Mouse (Mus musculus): ENCODE measurements around the gene Nr2e1. TPM values are rescaled to one million over a fixed set of nuclear protein-coding genes. Genes with fewer than 3 reads are reported as not detected.
A peak's percentile ranks its signal among the peaks of the same experiment; 100 is the strongest.

Gene Nr2e1
- total RNA-seq (2021), result not detected

DNA sequence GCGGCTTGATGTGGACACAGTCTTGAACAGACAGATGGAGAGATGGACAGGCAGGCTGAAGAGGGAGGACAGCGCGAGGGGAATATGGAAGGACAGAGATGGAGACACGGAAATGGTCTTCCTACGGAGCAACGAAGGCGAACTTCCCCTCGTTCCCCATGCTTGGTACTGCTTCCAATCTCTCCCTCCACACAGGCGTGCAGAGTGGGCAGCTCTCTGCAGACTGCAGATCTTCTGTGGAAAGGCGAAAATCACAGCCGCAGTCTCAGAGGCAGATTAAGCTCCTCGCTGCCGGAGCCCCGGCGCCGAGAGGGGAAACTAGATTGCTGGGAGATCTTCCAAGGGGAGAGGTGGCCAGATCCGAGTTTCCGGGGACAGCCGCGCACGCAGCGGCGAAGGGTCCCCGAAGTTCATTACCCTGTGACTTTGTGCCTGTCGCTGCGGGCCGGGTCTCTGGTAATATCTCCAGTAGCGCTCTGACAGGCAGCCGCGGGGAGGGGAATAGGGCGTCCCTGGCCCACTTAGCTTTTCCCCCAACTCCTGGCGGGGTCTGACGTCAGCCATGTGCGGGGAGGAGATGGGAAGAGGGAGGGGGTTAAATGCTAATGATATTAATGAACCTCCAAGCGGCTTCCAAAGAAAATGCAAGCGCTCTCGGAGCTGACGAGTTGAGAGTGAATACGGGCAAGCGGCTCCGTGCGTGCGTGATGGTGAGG lies at the start of gene Nr2e1, which contains the start of gene Ostm1:
Gene Nr2e1 (minus strand): TSS at position 476 of the 716 bp plus-strand sequence.
Gene Ostm1 (plus strand): TSS at position 666 of the 716 bp plus-strand sequence.
- no peak for DNase-seq

DNA sequence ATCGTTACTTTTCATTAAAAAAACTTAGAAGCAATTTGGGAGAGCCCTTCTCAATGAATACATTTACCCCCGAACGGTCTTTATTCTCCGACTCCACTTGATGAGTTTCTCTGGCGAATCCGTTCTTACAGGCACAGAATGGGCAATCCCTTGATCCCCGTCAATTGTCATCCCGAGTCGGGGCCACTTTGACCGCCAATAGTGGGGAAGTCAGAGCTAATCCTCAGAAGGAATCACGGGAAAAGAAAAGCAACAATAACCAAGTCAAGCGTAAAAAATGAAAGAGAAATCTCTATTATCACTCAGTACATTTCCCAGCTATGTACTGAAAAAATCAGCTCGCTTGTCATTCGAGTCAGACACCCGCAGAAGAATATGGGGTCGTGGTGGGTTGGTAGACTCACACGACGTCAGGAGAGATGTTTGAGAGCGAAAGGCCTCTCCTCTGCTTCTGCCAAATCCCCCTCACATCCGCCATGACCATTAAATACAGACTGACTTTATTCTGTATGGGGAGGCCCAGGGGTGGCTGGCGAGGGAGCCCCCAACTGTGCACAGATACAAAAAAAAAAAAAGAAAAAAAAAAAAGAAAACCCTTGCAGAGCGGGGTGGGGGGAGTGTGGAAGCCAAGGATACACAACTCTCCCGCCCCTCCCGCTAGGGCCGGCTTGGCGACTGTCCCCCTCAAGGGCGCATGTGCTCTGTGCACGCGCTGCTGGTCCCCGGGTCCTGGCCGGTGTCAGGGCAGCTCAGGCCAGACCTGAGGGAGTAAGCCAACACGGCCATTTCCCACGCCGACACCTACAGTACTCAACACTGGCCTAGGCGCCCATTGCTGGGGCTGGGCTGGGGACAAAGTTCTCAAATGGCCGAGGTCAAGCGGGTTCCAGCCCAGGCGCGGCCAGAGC lies 49.3 kb upstream of the Nr2e1 start:
- no peak for DNase-seq

DNA sequence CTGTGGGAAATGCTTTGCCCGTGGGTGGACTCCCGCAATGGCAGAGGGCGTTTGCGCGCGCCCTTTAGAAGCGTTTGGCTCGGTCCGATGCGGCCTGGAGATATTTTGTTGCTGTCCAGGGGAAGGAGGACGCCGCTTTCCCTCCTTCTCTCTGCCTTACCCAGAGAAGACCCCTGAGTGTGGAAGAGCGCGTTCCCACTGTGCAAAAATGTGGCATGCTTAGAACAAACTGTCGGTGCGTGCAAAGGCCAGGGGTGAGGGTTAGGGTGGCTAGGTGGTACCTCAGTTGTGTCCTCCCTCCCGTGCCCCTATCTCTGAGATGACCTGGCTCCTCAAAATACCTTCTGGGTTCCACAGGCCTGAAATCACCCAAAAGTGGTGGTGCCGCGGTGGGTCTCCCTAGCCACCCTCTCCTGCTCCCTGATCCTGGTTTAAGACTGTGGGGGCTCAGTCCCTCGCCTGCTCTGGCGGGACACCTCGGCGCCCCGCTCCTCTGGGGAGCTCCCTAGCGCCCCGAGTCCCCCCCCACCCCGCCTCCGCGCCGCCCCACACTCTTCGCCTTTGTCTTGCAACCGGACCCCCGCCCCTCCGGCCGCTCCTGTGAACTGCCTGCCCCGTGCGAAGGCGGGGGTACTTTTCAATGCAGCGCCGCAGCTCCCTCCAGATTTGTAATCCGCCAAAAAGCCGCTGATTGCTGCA lies 48.5 kb upstream of the Nr2e1 start:
- DNase-seq, result peak; percentile 6

DNA sequence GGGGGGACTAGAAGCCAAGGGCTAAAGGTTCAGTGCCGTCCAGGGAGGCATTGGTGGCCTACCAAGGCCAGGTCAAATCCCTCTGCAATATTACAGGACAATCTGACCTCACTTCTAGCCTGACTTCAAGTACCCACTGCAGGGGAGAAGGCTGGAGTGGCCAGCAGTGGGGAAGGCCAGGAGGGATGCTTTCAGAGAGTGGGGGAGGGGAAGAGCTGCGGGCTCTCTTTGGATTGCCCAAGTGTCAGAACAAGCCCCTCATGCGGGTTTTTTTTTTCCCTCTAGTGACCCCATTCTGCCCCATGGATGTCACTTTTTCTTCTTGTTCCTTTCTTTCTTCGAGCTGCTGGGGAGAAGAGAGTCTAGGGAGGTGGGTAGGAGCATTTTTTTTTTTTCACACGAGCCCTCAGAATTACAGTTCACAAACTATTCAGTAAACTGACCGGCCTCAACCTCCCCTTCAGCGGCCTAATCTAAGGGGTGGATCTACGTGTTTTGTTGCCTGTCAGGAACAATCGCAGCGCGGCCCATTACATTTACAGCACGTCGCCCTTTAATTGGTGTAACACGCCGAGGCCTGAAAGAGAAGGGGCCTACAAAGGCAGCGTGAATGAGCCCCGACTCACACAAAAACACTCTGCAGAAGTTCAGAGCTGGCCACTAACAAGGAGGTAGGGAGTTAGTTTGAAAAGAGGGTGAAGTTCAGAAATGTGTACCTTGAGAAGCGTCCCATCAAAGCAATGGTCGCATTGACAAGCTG lies 47.3 kb upstream of the Nr2e1 start:
- DNase-seq, result no peak

DNA sequence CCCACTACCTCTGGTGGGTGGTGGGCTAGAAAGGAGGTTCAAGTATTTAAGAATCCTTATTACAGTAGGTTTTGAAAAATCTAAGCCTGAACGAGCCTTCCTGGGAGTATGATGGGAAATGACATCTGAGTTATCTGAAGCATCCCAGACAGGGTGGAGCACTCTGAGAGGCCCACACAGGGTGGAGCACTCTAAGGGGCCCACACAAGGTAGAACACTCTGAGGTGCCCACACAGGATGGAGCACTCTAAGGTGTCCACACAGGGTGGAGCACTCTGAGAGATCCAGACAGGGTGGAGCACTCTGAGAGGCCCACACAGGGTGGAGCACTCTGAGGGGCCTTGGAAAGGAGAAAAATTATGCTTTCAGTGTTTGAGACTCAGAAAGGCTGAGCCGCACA lies 42.5 kb upstream of the Nr2e1 start:
- DNase-seq, result no peak

DNA sequence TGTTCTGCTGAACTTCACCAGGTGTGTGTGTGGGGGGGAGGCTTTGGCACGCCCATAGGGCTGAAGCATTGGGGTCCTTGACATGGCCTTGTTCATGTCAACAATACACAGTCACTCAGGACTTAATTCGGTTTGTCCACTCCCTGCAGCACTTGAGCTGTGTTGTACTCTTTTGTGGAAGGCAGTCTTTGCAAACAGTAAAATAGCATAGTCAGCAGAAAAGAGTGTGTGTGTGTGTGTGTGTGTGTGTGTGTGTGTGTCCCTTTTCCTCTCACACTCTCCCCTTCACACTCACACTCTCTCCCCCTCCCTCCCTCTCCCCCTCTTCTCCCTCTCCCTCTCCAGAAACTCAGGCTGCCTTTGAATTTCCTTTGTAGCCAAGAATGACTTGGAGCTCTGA lies 34.9 kb upstream of the Nr2e1 start:
- no peak for DNase-seq

DNA sequence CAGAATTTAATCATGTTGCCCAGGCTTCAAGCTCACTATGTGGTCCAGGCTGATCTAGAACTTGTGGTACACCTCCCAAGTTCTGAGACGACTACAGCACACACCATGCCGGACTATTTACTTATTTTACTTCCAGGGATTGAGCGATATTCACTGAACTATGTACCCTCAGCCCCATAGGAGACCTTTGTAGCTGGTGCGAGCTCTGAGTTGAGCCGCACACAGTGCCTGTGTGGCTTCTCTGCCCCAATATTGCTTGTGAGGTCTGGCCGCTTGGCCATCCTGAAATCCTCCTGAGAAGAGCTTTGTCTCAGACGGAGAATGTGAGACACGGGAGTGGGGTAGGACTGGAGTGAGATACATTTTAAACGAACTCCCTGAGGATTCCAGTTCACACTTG lies 31.3 kb upstream of the Nr2e1 start:
- no peak for DNase-seq

DNA sequence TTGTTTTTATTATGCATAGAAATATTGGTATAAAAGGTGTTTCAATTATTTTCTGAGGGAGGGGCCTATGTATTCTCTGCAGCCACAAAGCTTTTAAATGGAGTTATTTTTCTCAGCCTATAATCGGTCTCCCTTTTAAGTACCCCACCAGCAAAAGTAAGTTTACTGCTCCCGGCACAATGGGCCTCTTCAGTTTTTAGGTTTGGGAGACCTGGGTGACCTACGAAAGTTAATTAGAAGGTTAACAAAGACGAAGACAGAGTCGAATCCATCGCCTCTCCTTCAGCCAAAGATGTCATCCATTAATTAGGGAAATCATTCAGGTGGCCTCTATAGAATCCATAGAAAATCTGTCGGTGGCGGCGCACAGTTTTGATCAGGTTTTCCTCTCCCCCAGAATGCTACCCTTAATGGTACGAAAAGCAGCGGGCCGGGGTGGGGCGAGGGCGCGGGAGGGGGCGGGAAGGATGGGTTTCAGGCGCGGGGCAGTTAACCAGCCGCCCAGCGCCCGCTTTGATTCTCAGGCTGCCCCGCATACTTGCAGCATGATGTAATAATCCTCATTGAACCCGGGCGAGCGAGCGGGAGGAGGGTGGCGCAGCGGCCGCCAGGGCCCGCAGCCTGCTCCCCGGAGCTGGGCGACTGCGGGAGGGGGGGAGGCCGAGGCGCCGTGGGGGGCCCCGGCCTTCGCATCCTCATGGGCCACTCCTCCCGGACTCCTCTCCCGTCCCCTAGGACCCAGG lies 30.4 kb upstream of the Nr2e1 start:
- peak; percentile 39 for DNase-seq

DNA sequence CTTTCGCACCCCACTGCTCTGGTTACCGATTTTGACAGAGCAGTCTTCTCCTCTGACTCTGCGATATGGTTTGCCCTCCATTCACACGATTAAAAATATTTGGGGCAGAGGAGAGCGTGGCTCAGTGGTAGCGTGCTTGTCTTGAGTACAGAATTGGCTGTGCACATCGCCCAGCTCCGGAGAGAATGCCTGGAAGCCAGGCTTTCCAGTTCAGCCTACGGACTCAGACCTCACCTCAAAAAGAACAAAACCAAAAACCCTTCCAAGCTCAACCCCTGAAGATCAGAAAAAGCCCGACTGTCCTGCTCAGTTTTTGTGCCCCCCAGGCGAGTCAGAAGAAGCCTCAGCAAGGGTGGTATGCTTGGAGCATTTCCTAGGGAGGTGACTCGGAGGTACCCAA lies 29.6 kb upstream of the Nr2e1 start:
- no peak for DNase-seq

DNA sequence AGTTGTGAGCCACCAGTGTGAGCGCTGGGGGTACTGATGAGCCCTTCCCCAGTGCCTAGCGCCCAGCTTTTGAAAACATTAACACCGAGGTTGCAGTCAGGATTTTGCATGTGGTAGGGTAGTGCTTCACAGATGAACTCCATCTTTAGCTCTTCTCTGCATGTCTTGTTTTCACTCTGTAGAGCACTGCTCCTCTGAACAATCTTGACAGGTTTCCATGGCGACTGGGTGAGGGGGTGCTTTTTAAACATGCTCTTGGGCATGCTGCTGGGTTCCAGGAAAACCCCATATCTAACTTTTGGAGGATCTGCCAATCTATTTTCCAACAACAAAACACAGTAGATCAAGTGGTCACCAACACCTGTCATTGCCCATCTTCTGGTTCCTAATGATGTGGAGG lies 23.3 kb upstream of the Nr2e1 start:
- no peak for DNase-seq

DNA sequence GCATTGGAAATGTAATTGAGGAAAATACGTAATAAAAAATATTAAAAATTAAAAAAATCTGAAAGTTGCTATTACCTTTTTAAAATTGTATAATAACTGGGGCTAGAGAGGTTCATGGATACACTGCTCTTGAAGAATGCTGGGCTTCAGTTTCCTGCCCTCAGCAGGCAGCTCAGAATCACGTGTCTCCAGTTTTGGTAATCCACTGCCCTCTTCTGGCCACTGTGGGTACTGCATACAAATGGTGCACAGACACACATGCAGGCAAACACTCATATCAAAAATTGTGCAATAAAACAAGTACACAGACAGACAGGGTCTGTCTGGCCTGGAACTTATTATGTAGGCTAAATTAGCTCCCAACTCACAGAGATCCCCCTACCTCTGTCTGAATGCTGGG lies 21.4 kb upstream of the Nr2e1 start:
- DNase-seq, result peak; percentile 24

DNA sequence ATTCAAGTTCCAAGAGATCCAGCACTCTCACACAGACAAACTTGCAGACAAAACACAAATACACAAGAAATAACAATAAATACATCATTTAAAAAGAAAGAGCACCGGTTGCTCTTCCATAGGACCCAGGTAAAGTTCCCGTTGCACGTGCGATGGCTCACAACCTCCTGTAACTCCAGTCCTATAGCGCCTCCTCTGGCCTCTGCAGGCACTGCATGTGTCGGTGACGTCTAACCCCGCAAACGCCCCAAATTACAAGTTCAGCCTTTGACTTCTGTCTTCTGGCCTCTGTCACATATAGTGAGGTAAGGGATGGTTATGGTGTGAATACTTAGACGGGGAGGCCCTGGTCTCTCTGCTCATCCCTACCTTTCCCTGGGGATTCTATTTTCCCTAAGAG lies 18.1 kb upstream of the Nr2e1 start:
- DNase-seq, result peak; percentile 33

DNA sequence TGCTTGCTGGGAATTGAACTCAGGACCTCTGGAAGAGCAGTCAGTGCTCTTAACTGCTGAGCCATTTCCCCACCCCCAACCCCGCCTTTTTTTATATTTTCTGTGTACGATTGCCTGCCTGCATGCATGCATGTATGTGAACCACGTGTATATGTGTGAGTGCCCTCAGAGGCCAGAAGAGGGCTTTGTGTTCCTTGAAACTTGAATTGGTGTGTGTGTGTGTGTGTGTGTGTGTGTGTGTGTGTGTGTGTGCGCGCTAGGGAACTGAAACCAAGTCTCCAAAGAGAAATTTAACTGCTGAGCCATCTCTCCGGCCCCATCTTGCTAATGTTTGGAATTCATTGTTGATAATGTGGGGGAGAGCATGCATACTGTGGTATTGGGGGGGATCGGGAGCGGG lies 15.2 kb upstream of the Nr2e1 start:
- no peak for DNase-seq

DNA sequence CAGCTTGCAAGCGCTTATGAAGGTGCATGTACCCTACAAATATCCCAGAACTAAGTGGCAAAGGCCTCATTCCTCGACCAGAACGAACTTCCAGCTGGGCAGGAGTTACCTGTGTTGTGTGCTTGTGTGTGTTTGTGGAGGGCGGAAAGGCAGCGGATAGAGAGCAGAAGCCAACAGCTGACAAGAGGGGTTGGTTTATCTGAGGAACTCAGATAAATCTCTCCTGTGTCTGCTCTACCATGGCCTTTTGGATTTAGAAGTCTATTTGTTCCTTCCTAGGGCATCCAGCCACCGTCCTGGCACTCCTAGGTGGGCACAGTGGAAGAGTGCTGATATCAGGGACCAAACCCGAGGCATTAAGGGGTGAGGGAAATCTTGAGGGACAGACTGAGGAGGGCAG lies 9.8 kb upstream of the Nr2e1 start:
- DNase-seq, result no peak

DNA sequence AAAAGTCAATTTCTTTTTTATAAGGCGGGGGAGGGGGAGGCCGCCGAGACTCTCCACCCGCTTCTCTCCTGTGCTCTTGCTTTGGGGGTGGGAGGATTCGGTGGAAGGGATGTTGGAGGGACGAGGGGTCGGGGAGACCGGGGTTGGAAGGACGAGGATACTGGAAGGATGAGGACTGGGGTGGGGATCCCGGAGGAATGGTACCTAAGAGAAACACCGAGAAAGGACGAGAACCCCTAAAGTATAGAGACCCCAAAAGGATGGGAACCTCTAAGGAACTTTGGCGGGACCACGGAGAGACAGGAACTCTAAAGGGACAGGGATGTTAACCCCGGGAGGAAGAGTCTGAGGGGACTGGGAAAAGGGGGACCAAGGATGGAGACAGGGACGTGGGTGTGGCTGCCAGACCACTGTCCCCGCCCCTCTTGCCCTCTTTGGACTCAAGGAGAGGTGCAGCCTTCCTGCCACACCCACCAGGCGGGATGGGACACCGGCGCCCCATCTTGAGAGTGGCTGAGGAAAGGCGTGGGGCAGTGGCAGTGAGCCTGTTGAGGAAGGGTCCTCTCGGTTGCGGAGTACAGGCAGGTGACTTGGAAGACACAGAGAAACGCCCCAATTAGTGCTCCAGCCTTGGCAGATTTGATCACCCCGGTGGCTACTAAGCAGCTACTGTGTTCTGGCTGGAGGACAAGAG lies 8.7 kb upstream of the Nr2e1 start:
- DNase-seq, result no peak

DNA sequence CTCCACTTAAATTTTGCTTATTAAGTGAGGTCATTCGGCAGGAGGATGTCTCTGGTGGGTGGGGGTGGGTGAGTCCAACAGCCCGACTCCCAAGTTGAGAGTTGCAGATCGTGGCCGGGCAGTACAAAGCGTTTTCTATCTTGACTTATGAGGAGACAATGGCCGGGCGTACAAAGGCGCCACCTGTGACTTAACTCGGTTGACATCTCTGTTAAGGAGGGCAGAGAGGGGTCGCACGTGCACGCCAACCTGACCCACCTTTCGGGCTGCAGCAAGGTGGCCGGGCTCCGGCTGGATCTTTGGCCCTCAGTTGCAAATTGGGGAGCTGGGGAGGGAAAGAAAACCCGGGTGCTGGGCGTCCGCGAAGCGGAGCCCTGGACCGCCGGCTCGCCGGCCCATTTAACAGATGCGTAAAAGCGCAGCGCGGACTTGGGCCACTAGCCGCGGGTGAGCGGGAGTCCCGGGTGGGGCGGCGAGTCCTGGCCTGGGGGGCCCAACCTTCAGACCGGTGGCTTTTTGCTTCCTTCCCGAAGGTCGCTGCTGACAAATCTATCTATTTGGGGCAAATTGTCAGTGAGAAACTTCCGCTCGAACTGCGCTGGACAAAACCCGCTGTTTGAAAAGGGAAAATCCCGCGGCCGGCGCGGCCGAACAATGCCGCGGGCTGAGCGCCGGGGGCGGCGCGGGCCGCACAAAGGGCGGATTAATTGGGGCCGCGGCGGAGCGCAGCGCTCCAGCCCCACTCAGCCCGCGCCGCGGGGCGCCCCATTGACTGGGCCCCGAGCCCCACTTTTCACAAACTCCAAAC lies 8.0 kb upstream of the Nr2e1 start:
- no peak for DNase-seq

DNA sequence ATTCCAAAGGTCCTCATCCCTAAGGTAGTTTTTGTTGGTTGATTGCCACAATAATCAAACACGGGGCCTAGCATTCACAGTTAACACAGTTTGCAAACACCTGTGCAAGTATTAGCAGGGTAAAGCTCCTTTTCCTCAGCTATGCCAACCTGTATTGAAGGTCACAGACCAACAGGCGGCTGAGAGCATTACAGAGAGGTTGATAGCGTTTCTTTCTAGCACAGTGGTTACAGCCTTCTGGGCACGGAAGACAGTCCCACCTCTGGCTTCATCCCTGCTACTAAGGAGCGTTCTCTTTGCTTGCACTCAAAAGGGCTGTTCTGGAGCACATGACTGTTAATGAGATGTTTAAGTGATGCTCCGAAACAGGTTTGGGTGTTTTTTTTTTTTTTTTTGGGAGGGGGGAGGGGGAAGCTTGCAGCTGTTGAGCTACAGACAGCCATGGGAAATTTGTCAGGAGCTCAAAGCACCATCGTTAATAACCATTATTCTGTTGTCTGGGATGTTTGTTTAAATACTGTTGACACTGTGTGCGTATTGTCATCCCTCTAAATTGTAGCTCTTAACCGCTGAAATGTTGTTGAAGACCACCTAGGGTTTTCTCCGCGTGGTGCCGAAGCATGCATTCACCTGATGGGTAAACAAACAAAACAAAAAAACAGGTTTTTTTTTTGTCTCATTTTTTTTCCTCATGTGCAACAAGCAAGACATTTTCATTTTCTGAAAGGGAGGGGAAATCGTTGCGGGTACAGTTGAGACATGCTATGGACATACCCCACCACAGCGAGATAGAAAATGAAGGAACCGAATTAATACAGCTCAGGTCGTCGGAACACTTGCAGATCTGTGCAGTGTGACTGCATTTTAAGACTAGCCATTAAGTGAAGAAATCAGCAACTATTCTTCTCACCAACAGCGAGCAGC lies 7.1 kb upstream of the Nr2e1 start:
- DNase-seq, result no peak

DNA sequence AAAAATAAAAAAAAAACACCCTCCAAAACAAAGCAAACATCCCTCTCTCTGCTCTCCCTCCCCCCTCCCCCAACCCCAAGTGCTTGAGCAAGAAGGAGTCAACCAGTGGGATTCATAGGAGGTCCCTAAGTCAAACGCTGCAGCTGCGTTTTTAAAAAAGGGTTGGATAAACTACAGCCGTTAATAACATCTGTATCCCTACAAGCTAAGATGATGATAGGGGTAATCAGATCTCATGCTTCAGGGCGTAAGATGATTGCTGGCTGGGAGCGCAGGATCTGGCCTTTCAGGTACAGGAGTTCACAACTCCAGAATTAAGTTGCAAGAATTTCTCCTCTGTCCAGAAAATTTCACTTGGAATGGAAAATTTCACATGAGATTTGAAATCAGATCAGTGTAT lies 6.1 kb upstream of the Nr2e1 start:
- no peak for DNase-seq
